Mouse (Mus musculus) right cerebral cortex, adult 2 months (tissue): ENCODE data around the gene Nudt15.

Experiments used
- DNase-seq, 2 experiments: peaks; one replicate each; pipeline ENCODE4 v3.0.0; 2021 to 2022; ENCODE audit warnings: low spot score in 2 of 2

The Nudt15 gene

GRCm38 (mm10) chr14:73507702-73508376 lies 40.2 kb downstream of the Nudt15 start:
- no peak for DNase-seq

GRCm38 (mm10) chr14:73507200-73507599 lies 40.8 kb downstream of the Nudt15 start:
- DNase-seq = no peak

DNA sequence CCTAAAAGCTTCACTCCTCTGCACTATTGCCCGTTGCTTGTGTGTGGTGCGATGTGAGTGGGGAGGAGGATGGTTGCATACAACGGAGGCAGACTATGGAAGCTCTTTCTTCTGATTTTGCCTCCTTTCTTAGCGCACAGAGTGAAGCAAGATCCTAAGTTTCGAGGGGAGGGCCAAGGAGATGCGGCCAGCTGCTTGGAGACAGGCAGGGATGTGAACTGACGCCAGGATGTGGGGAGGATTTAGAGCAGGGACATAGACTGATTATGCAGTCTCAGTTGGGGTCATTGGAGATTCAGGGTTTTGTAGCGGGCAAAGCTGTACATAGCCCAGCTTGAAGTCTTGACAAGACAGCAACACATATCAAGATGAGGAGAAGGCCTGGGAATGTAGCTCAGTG lies 41.8 kb downstream of the Nudt15 start:
- DNase-seq = no peak

- DNase-seq = no peak
Observed at GRCm38 (mm10) chr14:73503237-73503933, 44.7 kb downstream of the Nudt15 start.

- peak in 1 of 2 experiments; percentile 19 for DNase-seq
Observed at GRCm38 (mm10) chr14:73502591-73503184, 45.4 kb downstream of the Nudt15 start.

DNA sequence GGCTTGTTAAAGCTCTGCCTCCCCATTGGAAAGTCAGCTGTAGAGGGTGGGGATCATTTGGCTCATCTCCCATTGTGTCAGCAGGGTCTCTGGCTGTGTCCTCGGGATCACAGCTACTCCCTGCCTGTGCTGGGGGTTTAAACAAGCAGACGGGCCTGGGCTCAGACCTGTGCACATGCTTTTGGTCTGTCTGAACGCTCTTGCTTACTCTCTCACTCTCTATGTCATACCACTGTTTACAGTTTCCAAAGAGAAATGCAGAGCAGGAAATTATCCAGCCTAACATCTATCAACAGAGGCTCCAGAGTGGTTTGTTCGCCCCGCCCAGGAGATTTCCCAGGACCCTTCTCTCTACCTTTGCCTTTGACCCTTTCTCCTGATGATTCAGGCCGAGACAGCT lies 46.3 kb downstream of the Nudt15 start:
- no peak for DNase-seq

DNA sequence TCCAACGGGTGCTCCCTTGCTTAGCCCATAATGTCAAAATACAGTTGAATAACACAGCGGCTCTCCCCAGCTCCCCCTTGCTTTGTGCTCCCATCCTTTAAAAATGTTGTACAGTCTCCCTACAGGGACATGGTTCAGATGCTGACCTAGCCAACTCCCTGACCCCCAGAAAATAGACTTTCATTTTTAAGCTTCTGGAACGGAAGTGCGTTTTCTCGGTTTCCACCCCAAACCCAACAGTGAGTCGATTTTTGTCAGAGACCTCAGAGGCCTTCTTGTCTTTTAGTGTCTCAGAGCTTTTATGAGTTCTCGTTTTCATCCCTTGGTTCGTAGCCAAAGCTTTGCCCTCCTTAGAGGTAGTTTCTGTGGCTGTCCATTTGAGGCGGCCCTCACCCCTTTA lies 46.8 kb downstream of the Nudt15 start:
- DNase-seq = no peak

DNA sequence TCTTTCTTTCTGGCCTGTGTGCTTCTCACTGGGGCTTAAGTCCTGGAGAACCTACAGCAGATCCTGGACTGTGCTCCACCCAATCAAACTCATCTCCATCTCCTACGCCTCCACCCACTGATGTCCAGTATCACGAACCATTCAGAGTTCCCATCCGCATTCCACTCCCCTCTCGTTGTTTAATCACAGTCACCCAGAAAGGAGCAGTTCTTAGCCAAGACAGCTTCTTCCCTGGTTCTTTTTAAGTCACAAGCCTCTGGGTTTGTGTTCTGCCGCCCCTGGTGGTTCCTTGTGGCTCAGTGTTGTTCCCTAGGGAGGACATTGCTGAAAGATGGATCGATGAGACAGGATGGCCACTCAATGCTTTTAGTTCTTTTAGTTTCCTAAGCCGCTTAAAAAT lies 52.3 kb downstream of the Nudt15 start:
- DNase-seq = no peak

DNA sequence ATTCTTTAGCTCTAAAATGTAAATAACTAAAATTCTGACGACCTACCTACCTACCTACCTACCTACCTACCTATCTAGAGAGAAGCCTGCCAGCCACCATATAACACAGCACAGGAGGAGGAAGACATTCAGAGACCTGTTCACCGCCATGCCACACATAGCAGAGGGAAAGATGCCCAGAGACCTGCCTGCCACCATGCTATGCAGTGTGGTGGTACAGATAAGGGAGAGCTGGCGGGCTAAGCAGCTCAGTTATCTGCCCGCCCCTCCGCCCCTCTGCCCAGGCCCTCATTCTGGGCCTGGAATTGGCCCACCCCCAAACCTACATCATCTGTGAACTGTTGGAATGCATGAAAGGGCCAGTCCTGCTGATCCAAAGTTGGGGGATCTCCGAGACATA lies 53.9 kb downstream of the Nudt15 start:
- no peak for DNase-seq

GRCm38 (mm10) chr14:73493356-73493755 lies 54.7 kb downstream of the Nudt15 start:
- DNase-seq = no peak

DNA sequence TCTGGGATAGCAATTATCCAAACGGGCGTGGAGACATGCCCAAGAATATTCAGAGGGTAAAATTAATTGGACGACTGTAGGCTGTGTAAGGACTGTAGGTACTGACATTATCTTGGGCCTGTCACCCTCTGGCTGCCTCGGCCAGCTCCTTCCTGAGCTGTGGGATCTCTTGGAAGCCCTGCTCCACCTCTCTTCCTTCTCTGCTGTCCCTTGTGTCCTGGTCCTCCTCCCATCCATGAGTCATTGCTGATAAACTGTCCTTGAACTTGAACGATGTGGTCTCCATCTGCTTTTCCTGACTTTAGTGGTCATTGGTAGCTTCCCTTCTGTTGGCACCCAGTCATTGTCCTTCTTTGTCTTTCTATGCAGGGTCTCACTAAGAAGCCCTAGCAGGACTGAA lies 61.4 kb downstream of the Nudt15 start:
- no peak for DNase-seq

GRCm38 (mm10) chr14:73484366-73485110 lies 63.5 kb downstream of the Nudt15 start:
- DNase-seq = no peak

- no peak for DNase-seq
Observed at GRCm38 (mm10) chr14:73483516-73484229, 64.4 kb downstream of the Nudt15 start.

DNA sequence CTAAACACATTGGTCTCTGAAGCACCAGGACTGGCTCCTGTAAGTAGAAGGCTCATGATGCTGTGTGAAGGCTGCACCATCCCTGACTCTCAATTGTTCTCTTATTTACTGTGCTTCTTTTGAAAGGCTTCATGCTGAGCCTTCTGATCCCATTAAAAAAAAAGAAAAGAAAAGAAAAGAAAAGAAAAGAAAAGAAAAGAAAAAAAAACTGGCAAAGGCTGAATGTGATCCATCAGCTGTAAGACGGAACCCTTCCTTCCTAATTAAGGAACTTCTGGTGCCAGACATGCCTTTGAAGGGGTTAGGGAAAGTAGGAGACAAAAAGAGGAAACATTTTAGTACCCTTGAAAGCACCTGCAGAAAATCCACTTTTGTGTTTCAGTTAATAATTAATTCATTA lies 68.3 kb downstream of the Nudt15 start:
- no peak for DNase-seq

DNA sequence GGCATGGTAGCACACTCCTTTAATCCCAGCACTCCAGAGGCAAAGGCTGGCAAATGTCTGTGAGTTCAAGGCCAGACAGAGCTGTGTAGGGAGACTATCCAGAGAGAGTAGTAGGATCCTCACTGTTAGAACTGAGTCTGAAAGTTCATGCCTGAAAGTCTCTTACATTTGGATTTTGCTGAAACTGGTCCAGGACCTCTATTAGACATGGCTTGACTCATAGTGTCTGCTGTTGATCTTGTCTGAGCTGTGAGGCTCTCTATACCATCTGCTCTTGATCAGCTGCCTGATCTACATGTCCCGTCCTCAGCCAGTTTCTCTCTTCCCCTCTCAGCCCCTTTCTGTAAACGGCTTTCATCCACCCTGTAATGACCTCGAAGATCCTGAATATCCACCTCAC lies 69.7 kb downstream of the Nudt15 start:
- no peak for DNase-seq

- DNase-seq = no peak
Observed at GRCm38 (mm10) chr14:73477077-73477476, 71.0 kb downstream of the Nudt15 start.

GRCm38 (mm10) chr14:73476361-73476934 lies 71.6 kb downstream of the Nudt15 start:
- DNase-seq = no peak

- DNase-seq = no peak
Observed at GRCm38 (mm10) chr14:73475506-73475905, 72.5 kb downstream of the Nudt15 start.

DNA sequence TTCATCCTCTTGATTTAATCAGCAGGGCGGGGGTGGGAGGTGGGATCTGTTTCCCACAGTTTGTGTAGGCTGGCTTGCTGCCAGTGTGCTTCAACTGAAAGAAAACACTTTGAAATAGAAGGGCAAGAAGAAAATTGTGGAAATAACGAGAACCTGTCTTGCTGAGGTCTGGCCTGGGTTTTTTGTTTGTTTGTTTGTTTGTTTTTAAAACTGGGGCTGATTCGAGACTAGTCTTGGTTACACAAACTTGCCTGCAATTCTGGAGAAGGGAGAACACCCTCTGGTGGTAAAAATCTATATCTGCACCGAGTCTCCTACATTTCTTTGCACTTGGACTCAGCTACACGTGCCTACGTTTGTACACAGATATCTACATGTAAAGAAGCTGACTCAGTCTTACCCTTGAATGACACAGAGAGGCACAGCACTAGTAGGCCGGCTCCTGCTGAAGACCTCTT lies 73.4 kb downstream of the Nudt15 start:
- DNase-seq = peak; percentile 55 to 60

GRCm38 (mm10) chr14:73473670-73474460 lies 74.2 kb downstream of the Nudt15 start:
- peak in 1 of 2 experiments; percentile 41 for DNase-seq
